Mouse (Mus musculus) intestine, embryonic 16.5 days (tissue): ENCODE data around the gene Ddc. TPM values are rescaled to one million over a fixed set of nuclear protein-coding genes. Genes with fewer than 3 reads are reported as not detected.
A peak's percentile ranks its signal among the peaks of the same experiment; 100 is the strongest.

ENCODE experiments used
- ATAC-seq: fragments of 200-750 bp; cut with Nextera tagmentation; 2 replicates; pipeline ENCODE4 v1.8.0; 2017; ENCODE audit warnings: moderate TSS enrichment, moderate library complexity
- H3K27ac ChIP-seq: fragments of 300-500 bp; sonication (generic); 2 replicates; pipeline ENCODE4 v1.5.1; 2014; ENCODE audit warnings: mild to moderate bottlenecking, low read length
- H3K27me3 ChIP-seq: fragments of 300-500 bp; sonication (generic); replicated peaks from 2 replicates; pipeline ENCODE4 v1.6.1; 2014; ENCODE audit warnings: low read length, control low read depth, mixed read lengths; ENCODE audit not compliant: control insufficient read depth, insufficient read depth
- H3K36me3 ChIP-seq: fragments of 300-500 bp; sonication (generic); 2 replicates; pipeline ENCODE4 v1.6.1; 2014; ENCODE audit warnings: low read length, control low read depth; ENCODE audit not compliant: control insufficient read depth, insufficient read depth
- H3K4me1 ChIP-seq: fragments of 300-500 bp; sonication (generic); 2 replicates; pipeline ENCODE4 v1.6.1; 2014; ENCODE audit warnings: low read length, control low read depth, mixed read lengths; ENCODE audit not compliant: control insufficient read depth, insufficient read depth
- H3K4me2 ChIP-seq: fragments of 300-500 bp; sonication (generic); 2 replicates; pipeline ENCODE4 v1.6.1; 2014; ENCODE audit warnings: low read depth, low read length, control low read depth
- H3K4me3 ChIP-seq: fragments of 300-500 bp; sonication (generic); 2 replicates; pipeline ENCODE4 v1.5.1; 2014; ENCODE audit warnings: mild to moderate bottlenecking, low read length
- H3K9ac ChIP-seq: fragments of 300-500 bp; sonication (generic); 2 replicates; pipeline ENCODE4 v1.6.1; 2014; ENCODE audit warnings: low read depth, low read length
- H3K9me3 ChIP-seq: fragments of 300-500 bp; sonication (generic); 2 replicates; pipeline ENCODE4 v1.6.1; 2016; ENCODE audit warnings: low read length, control low read depth; ENCODE audit not compliant: control insufficient read depth
- WGBS: fragments of 180-500 bp; shearing (Covaris S2); extraction: QIAGEN DNeasy Blood & Tissue Kit; methylation state at CpG from one replicate; pipeline ENCODE4 v1.1.7; 2014; 5-methylcytosine and 5-hydroxymethylcytosine counted together
- polyA plus RNA-seq: library from polyadenylated mRNA; unstranded; fragments of >200 nt; fragmentation: Nextera tagmentation; extraction: Ambion mirVana; gene quantifications from 2 replicates; pipeline ENCODE4 v1.2.1, GENCODE M21; 2015

The Ddc gene
- polyA plus RNA-seq, 1 experiment from 2014 or later = 44.0 TPM

DNA sequence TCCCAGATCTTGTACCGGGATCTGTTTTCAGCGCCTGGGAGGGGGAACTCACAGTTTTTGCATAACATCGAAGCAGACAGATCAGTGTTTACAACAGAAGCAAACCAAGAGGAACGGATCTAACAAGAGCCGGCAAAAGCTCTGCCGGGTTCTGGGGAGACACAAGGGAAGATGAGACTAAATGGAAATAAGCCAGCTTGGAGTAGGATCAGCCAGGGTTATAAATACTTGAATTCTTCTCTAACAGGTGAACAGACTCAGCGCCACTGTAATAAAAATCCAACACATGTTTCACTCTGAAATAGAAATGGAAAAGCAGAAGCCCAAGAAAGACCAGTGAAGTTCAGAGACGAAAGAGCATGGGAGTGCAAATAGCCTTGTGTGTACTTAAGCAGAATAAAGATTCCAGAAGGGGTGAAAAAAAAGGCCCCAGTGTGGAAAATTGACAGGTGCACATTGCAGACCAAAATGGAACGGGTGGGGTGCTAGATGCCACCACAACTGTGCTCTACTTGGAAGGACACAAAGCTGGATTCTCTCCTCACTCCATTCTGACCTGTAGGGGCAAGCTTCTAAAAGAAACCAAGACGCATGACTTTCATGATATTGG, 4.8 kb downstream of the Ddc start:
- H3K27ac ChIP-seq = peak overlapping the region; percentile 52
- H3K27me3 ChIP-seq = no peaks in the 10 kb centered on the region
- WGBS = 26% methylated on average over 10 of the region's 10 CpGs
- peak overlapping the region; percentile 8; the same call in 1 of the 2 replicates for H3K4me2 ChIP-seq
- H3K9ac ChIP-seq = no peak overlapping the region
- peaks cover 23% of the 10 kb centered on the region for H3K4me1 ChIP-seq
- H3K9me3 ChIP-seq = no peaks in the 10 kb centered on the region
- H3K4me3 ChIP-seq = no peak overlapping the region
- no peaks in the 10 kb centered on the region for H3K36me3 ChIP-seq
- ATAC-seq = no peak

DNA sequence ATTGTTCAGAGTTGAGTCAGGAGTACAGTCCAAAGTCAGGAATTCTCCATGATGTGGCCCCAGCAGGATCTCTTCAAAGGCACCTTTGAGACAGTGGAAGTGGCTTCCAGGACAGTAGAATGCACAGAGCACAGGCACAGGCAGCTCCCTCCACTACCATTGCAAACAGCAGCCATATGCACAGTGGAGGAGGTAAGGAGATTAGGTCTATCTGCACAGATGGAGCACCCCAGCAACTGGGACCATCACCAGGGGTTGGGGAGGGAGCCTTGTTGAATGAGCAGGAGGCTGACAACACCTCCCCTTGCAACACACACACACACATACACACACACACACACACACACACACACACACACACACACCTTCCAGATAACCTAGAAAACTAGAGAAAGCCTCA, 6.1 kb downstream of the Ddc start:
- H3K9me3 ChIP-seq = no peaks in the 10 kb centered on the region
- no peaks in the 10 kb centered on the region for H3K36me3 ChIP-seq
- no peak overlapping the region for H3K4me2 ChIP-seq
- no peaks in the 10 kb centered on the region for H3K27me3 ChIP-seq
- no peak overlapping the region for H3K9ac ChIP-seq
- H3K27ac ChIP-seq = no peak overlapping the region
- H3K4me1 ChIP-seq = peaks cover 26% of the 10 kb centered on the region
- no peak for ATAC-seq
- H3K4me3 ChIP-seq = no peak overlapping the region

DNA sequence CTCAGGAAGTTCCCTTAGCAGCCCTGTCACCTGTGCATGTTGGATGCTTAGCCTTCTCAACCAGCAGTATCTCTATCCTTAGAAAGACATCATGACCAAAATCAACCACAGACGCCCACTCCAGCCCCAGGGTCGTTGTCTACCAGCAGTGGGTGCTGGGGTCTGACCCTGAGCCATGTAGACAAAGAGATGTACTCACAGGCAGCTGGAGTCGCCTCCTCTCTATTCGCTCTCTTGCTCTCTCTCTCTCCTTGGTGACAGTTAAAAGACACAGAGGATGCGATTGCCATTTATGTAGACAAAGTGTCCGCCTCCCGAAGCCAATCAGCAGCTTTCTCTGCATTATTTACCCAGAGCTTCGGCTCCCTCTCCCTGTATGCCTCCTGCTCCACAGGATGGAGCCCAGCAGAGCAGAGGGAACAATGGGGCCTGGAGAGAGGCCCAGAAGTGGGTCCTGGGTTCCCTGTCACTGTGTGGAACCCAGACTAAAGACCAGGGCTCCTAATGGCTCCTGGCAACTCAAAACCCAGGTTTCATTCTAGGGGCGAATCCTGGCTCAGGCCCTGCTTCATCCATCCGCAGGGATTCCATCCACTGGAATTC, 7.7 kb downstream of the Ddc start:
- Histone ChIP-seq H3K9me3 (no peaks in the 10 kb centered on the region), H3K4me1 (peaks cover 37% of the 10 kb centered on the region), H3K4me2 (no peak overlapping the region), H3K27me3 (no peaks in the 10 kb centered on the region), H3K36me3 (no peaks in the 10 kb centered on the region), H3K9ac (no peak overlapping the region), H3K4me3 (no peak overlapping the region), H3K27ac (no peak overlapping the region)
- no peak for ATAC-seq
- 67% methylated on average over 10 of the region's 10 CpGs for WGBS

DNA sequence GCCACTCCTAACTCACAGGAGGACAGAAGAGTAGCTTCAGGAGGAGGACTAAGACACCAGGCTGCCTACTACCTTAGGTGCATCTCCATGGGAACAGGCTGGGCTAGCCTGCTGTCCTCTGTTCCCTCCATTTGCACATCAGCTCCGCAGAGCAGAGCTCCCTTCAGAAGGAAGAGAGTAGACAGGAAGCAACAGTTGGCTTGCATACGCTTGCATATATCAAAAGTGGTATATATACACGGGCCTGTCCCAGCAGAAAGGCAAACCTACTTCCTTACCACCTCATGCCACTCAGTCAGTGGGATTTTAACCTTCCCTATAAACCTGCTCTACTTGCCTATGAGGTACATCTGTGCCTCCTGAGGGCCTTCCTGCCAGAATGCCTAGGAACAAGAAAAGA, 9.2 kb downstream of the Ddc start:
- Histone ChIP-seq H3K4me1 (peaks cover 43% of the 10 kb centered on the region), H3K9ac (no peak overlapping the region), H3K27ac (0 out of 2 replicates have a peak overlapping the region, but pooled peaks have one; percentile 3), H3K4me3 (no peak overlapping the region), H3K9me3 (no peaks in the 10 kb centered on the region), H3K36me3 (no peaks in the 10 kb centered on the region), H3K4me2 (no peak overlapping the region), H3K27me3 (no peaks in the 10 kb centered on the region)
- no peak for ATAC-seq
- 50% methylated on average over 3 of the region's 3 CpGs for WGBS

DNA sequence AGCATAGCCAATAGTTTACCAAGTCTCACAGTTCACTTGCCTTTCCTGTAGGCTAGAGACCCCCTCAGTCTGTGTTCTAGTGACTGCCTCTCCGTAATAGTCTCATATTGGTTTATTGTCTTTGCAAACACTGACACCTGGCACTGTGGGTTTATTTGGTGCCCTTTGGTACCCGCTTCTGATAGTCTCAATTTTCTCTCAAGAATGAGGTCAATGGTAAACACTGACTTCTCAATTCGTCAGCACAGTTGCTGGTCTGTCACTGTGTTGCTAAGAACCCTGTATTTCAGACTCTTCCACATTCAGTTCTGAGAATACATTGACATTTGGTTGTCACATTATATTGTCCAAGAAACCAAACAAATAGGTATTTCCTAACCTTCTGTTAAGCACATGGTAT, 9.9 kb downstream of the Ddc start:
- peak; percentile 17 for ATAC-seq
- no peak overlapping the region for H3K4me3 ChIP-seq

DNA sequence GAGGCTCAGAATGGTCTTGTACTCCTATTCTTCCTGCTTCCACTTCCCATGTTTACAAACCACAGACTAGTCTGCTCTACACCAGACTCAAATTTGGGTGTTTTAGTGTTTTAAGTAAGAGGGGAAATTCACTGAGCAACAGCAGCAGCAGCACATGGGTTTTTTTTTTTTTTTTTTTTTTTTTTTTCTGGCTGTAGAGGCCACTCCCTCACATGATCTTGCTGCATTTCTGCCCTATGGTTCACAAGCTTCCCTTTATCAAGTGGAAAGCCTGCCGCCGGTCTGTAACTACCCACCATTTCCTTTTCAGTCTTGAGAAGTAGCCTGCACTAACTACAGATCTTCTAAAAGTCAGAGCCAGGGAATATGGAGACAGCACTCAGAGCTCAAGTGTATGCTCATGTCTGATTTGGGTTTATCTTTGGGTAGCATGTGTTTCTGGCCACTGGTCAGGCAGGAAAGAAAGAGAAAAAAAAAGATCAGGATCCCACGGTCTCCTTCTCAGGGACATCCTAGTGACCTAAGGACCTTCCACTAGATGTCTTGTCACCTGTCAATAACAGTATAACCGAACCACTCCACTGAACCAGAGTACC, 11.4 kb downstream of the Ddc start:
- Histone ChIP-seq H3K9me3 (no peaks in the 10 kb centered on the region), H3K4me3 (no peak overlapping the region), H3K27me3 (no peaks in the 10 kb centered on the region), H3K36me3 (no peaks in the 10 kb centered on the region), H3K4me2 (no peak overlapping the region), H3K9ac (no peak overlapping the region), H3K4me1 (peaks cover 33% of the 10 kb centered on the region), H3K27ac (0 out of 2 replicates have a peak overlapping the region, but pooled peaks have one; percentile 5)
- ATAC-seq = peak; percentile 44
- 38% methylated on average over 4 of the region's 4 CpGs for WGBS

More for the DNA sequence above, 9.9 kb downstream of the Ddc start:
- Histone ChIP-seq H3K4me1 (peaks cover 39% of the 10 kb centered on the region), H3K4me2 (no peak overlapping the region), H3K9ac (no peak overlapping the region), H3K27ac (no peak overlapping the region), H3K27me3 (no peaks in the 10 kb centered on the region), H3K9me3 (no peaks in the 10 kb centered on the region), H3K36me3 (no peaks in the 10 kb centered on the region)
- 53% methylated on average over 3 of the region's 3 CpGs for WGBS

DNA sequence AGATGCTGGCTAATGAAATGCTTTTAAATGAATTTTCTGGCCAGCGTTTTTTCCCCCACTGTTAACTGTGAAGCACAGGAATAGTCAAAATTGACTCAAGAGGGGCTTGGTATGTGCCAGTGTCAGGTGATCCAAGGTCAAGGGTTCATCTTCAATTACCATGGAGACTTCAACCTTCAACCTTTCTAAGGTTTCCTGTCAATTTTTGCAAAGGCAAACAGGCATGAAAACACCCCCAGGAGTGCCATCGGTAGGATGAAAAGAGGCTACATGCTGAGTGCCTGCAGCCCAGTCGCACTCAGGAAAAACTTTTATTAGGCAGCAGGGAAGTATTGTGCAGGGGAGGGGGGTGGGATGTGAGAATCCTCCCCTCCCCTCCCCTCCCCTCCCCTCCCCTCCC, 12.0 kb downstream of the Ddc start:
- Histone ChIP-seq H3K27ac (no peak overlapping the region), H3K4me1 (peaks cover 33% of the 10 kb centered on the region), H3K36me3 (no peaks in the 10 kb centered on the region), H3K9ac (no peak overlapping the region), H3K4me2 (no peak overlapping the region), H3K9me3 (no peaks in the 10 kb centered on the region), H3K27me3 (no peaks in the 10 kb centered on the region), H3K4me3 (no peak overlapping the region)
- no peak for ATAC-seq
- WGBS = 22% methylated on average over 3 of the region's 3 CpGs

DNA sequence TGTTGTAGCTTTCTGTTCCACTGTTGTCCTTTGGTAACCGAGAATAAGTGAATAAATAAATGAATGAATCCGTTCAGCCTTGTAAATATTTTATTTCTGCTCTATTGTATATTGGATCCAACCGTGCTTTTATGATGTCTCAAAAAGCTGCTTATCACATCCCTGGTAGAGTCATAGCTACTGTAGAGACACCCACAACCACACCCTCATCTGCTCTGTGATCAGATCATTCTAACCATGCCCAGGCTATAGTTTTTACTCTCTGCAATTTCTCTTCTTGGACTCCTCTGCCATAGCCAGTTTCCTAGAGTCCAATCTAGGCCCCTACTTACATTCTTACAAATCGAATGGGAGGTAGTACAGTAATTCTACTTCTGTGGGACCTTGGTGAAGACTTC, 12.7 kb downstream of the Ddc start:
- Histone ChIP-seq H3K36me3 (no peaks in the 10 kb centered on the region), H3K9ac (no peak overlapping the region), H3K4me2 (no peak overlapping the region), H3K27me3 (no peaks in the 10 kb centered on the region), H3K27ac (peak overlapping the region; percentile 52), H3K4me3 (no peak overlapping the region), H3K4me1 (peaks cover 38% of the 10 kb centered on the region), H3K9me3 (no peaks in the 10 kb centered on the region)
- 54% methylated on average over 4 of the region's 4 CpGs for WGBS
- ATAC-seq = peak; percentile 38; the same call in 1 of the 2 replicates

DNA sequence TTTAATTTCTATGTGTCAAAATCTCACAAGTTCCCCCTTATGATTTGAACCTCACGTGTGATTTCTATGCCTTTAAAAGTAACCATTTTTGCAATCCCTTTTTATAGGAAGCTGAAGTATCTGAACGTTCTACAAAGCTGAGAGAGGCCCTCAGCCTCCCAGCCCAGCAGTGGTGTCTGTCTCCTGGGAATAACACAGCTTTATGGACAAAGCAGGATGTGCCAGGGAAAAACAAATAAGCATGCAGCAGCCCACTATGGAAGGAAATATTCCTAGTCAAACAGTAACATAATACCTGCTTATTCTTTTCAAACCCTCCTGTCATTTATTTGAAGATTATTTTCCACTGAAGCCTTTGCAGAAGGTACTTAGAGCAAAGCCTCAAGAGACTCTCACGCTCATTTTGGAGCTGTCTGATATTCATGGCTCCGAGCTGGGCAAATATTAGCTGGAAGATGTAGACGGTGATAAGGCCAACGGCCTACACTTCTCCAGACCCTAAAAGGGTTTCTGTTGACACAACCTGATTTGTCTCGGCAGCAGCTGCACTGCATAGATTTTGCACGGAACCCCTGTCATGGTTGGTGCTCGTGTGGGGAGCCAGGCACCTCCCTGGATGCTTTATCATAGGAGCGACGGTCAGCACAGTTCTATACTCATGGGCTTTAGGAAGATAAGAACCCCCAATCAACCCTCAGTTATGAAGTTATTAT, 13.3 kb downstream of the Ddc start:
- Histone ChIP-seq H3K36me3 (no peaks in the 10 kb centered on the region), H3K9me3 (no peaks in the 10 kb centered on the region), H3K4me1 (peaks cover 44% of the 10 kb centered on the region), H3K4me3 (no peak overlapping the region), H3K9ac (no peak overlapping the region), H3K27ac (peak overlapping the region; percentile 1; the same call in 1 of the 2 replicates), H3K27me3 (no peaks in the 10 kb centered on the region), H3K4me2 (no peak overlapping the region)
- peak; percentile 60 for ATAC-seq
- WGBS = 25% methylated on average over 11 of the region's 11 CpGs
